Mouse (Mus musculus): ENCODE data around the gene Lpar3.

DNA sequence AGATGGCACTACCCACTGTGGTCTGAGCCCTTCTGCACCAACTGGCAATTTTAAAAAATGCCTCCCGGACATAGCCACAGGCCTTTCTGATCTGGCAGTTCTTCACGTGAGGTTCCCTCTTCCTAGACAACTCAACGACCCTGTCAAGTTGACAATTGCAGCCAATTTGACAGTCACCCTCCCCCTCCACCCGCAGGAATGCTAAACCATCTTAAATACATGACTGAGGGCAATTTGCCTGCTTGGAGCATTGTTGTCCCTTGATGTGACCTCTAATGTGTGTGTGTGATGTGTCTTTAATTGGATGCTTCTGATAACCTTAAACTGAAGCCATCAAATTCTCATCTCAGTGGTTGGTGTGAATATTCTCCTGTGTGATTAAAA is 55.3 kb downstream of the Lpar3 start:
- TF ChIP-seq CTCF (IDR thresholded peaks at IDR 0.05; ENCODE audit: low read depth), result no peak
- no peak for TF ChIP-seq EP300 (IDR thresholded peaks at IDR 0.05; ENCODE audit: low read depth)

Measured in liver, embryonic 14.5 days (tissue).